27 mouse cellular contexts compared by ENCODE assay signal in genomic region chr12:32236450-32236849, GRCm38 (mm10).
"Had no signal": no experiment of that assay in that cellular context is flagged by ENCODE, and none has a peak within 500 bp of the region (broad histone marks: within the 10 kb centered on the region; RNA-seq: fewer than 3 reads in every experiment).

No protein-coding gene starts in this region.

- H3K4me3 ChIP-seq: embryonic facial prominence, embryonic 10.5 days; embryonic facial prominence, embryonic 12.5 days; embryonic facial prominence, embryonic 13.5 days; embryonic facial prominence, embryonic 15.5 days; erythroblast, embryonic 14.5 days; forebrain, embryonic 10.5 days; forebrain, embryonic 12.5 days; forebrain, embryonic 13.5 days; forebrain, embryonic 15.5 days; gastrocnemius, adult 2 months; heart, adult 2 months had no signal

- ATAC-seq: forebrain, embryonic 13.5 days; forebrain, embryonic 14.5 days; forebrain, embryonic 15.5 days; forebrain, embryonic 16.5 days; forebrain, postnatal 0 days had no signal

- H3K4me1 ChIP-seq: forebrain, embryonic 12.5 days had no signal

- H3K36me3 ChIP-seq: embryonic facial prominence, embryonic 10.5 days; embryonic facial prominence, embryonic 12.5 days; embryonic facial prominence, embryonic 13.5 days; embryonic facial prominence, embryonic 15.5 days; forebrain, embryonic 10.5 days; forebrain, embryonic 12.5 days; forebrain, embryonic 15.5 days had no signal

- H3K27ac ChIP-seq: embryonic facial prominence, embryonic 10.5 days; embryonic facial prominence, embryonic 12.5 days; forebrain, embryonic 10.5 days; forebrain, embryonic 12.5 days; forebrain, embryonic 13.5 days; forebrain, embryonic 15.5 days; gastrocnemius, adult 2 months; heart, adult 2 months had no signal

- H3K9me3 ChIP-seq: embryonic facial prominence, embryonic 10.5 days; embryonic facial prominence, embryonic 12.5 days; embryonic facial prominence, embryonic 13.5 days; embryonic facial prominence, embryonic 15.5 days; forebrain, embryonic 10.5 days; forebrain, embryonic 12.5 days; forebrain, embryonic 13.5 days; forebrain, embryonic 15.5 days had no signal

- H3K4me2 ChIP-seq: embryonic facial prominence, embryonic 12.5 days; embryonic facial prominence, embryonic 13.5 days; embryonic facial prominence, embryonic 15.5 days; forebrain, embryonic 12.5 days; forebrain, embryonic 13.5 days; forebrain, embryonic 15.5 days had no signal

- H3K27me3 ChIP-seq: embryonic facial prominence, embryonic 12.5 days; embryonic facial prominence, embryonic 13.5 days; embryonic facial prominence, embryonic 15.5 days; forebrain, embryonic 12.5 days; forebrain, embryonic 13.5 days; forebrain, embryonic 15.5 days had no signal

- DNase-seq: cerebellum, adult 8-10 months; cerebellum, adult 9-10 months; cerebellum, adult 9-11 months; cerebellum, postnatal 10 days; cerebellum, postnatal 14 days; cerebellum, postnatal 25 days; cerebellum, postnatal 36 days; embryo, embryonic 11 days; forebrain, postnatal 0 days; gastrocnemius, adult 2 months; gastrocnemius, postnatal 10 days; gastrocnemius, postnatal 14 days; gastrocnemius, postnatal 25 days; gastrocnemius, postnatal 36 days; heart, adult 18-20 months; heart, adult 2 months had no signal

- H3K9ac ChIP-seq: embryonic facial prominence, embryonic 12.5 days; embryonic facial prominence, embryonic 13.5 days; embryonic facial prominence, embryonic 15.5 days; forebrain, embryonic 12.5 days; forebrain, embryonic 13.5 days; forebrain, embryonic 15.5 days; forebrain, postnatal 0 days had no signal
